Mouse (Mus musculus): ENCODE data around the gene Cdkn2a.

- TF ChIP-seq CTCF (IDR thresholded peaks at IDR 0.05; ENCODE audit: low read depth) (no peak), EP300 (IDR thresholded peaks at IDR 0.05; ENCODE audit: low read depth) (no peak)
Observed at GRCm38 (mm10) chr4:89282661-89283060, 11.8 kb downstream of the Cdkn2a start.
